Comparison of ENCODE assay signal across 9 mouse cellular contexts in genomic region chr5:36223787-36224186, GRCm38 (mm10). TPM values are rescaled to one million over a fixed set of nuclear protein-coding genes. Genes with fewer than 3 reads are reported as not detected.
A peak's percentile ranks its signal among the peaks of the same experiment; 100 is the strongest.
DNase-seq lines count a peak whose midpoint lies in the region; TF ChIP-seq lines count a peak whose summit lies in the region.
"Had no signal": no experiment of that assay in that cellular context is flagged by ENCODE, and none has a peak within 500 bp of the region (broad histone marks: within the 10 kb centered on the region; RNA-seq: fewer than 3 reads in every experiment).

No protein-coding gene starts in this region.

- no peaks in the 10 kb centered on the region for H3K36me3 ChIP-seq in heart, adult 2 months (ENCODE audit: control insufficient read depth, insufficient read depth, low read length)
- H3K36me3 ChIP-seq: neural tube, embryonic 13.5 days had no signal

- TF ChIP-seq CTCF in heart, adult 2 months (IDR thresholded peaks at IDR 0.05): peak; percentile 74

- no peak for TF ChIP-seq EP300 in heart, adult 2 months (IDR thresholded peaks at IDR 0.05; ENCODE audit: insufficient read depth, low read depth, low read length)

- peak in 1 of 2 experiments; percentile 49 for DNase-seq in heart, adult 2 months
- no peak for DNase-seq in heart, adult 9 months (ENCODE audit: low spot score in 2 of 2)
- DNase-seq in 416B (ENCODE audit: low read depth): peak; percentile 6
- peak; percentile 71 for DNase-seq in adrenal gland, postnatal 25 days
- peak; percentile 47 to 51 for DNase-seq in frontal cortex, postnatal 25 days (ENCODE audit: low spot score in 2 of 2)
- DNase-seq in left cerebral cortex, postnatal 10 days (ENCODE audit: extremely low spot score in 1 of 2, low spot score in 2 of 2): peak; percentile 46 to 74
- DNase-seq in right cerebral cortex, adult 18-20 months: peak; percentile 66
- no peak for DNase-seq in yolk sac, embryonic 10.5 days (ENCODE audit: low spot score)

- WGBS in heart, adult 2 months: 76% methylated on average over 6 of the region's 6 CpGs

- no peaks in the 10 kb centered on the region for H3K27me3 ChIP-seq in heart, adult 2 months (ENCODE audit: control insufficient read depth, insufficient read depth, low read length)
- H3K27me3 ChIP-seq: neural tube, embryonic 13.5 days had no signal

- H3K4me3 ChIP-seq in heart, adult 2 months: no peak overlapping the region
- H3K4me3 ChIP-seq: neural tube, embryonic 13.5 days had no signal

- intact Hi-C loops in heart, adult 2 months (cut with DNase I): loop anchor here (1.0 kb wide), 1 partner anchor 189 kb away; no protein-coding TSS in a partner anchor
- intact Hi-C loops in left cerebral cortex, postnatal 10 days (cut with DNase I): loop anchor here (5.0 to 10.0 kb wide), 2 partner anchors 171 to 191 kb away; partner anchors contain the start of gene Sorcs2

- no peaks in the 10 kb centered on the region; the same call in 1 of the 2 replicates for H3K4me1 ChIP-seq in heart, adult 2 months (ENCODE audit: control insufficient read depth, insufficient read depth, low read length)

- H3K9ac ChIP-seq in heart, adult 2 months (ENCODE audit: low read depth, low read length): no peak overlapping the region
- H3K9ac ChIP-seq: neural tube, embryonic 13.5 days had no signal

- no peak for TF ChIP-seq POLR2A in heart, adult 2 months (IDR thresholded peaks at IDR 0.05; ENCODE audit: insufficient read depth, low read depth, low read length)

- H3K27ac ChIP-seq in heart, adult 2 months: no peak overlapping the region
- H3K27ac ChIP-seq: neural tube, embryonic 13.5 days had no signal

- H3K79me2 ChIP-seq in heart, adult 2 months (replicated peaks; ENCODE audit: control insufficient read depth, insufficient read depth, low read length): no peaks in the 10 kb centered on the region

RNA-seq across cellular contexts. Expression of gene Psapl1, which starts 20.0 kb away (rescaled TPM):
- not detected for total RNA-seq in heart, adult 2 months (2021)
- 0.06 TPM in 1 of 2 replicates, not detected in the other for polyA plus RNA-seq in heart, adult 2 months (2012; rRNA removed)
- not detected in 2 replicates for total RNA-seq in adrenal gland, postnatal 25 days (2021)
- not detected for total RNA-seq in left cerebral cortex, postnatal 10 days (2021)

Comparison
In these comparisons a context has a peak if more than half of its experiments do, and no peak if none do; other contexts are left out.
1. DNase-seq: peak in 416B (single experiment), adrenal gland, postnatal 25 days (single experiment), frontal cortex, postnatal 25 days (2 of 2), left cerebral cortex, postnatal 10 days (2 of 2) and right cerebral cortex, adult 18-20 months (single experiment); none in heart, adult 9 months (0 of 2) and yolk sac, embryonic 10.5 days (single experiment).